Mouse (Mus musculus) E14TG2a.4 (cell line): ENCODE data around the gene Gsto1.
"Not testable (repeated sequence)": the region's sequence is repeated elsewhere in the genome, so short reads cannot be mapped to it uniquely, and the experiment has no call there.

Source experiments
- H3K27me3 ChIP-seq: 2 replicates; pipeline ENCODE4 v1.6.1; 2014; ENCODE audit warnings: low read length, control low read depth; ENCODE audit not compliant: insufficient read depth
- H3K36me3 ChIP-seq: 2 replicates; pipeline ENCODE4 v1.6.1; 2014; ENCODE audit warnings: low read length, control low read depth; ENCODE audit not compliant: insufficient read depth
- H3K4me1 ChIP-seq: replicated peaks from 2 replicates; pipeline ENCODE4 v1.6.1; 2014; ENCODE audit warnings: low read depth, low read length, control low read depth
- H3K4me3 ChIP-seq: replicated peaks from 2 replicates; pipeline ENCODE4 v1.5.1; 2014; ENCODE audit warnings: mild to moderate bottlenecking, low read length
- H3K9me3 ChIP-seq: 2 replicates; pipeline ENCODE4 v1.6.1; 2014; ENCODE audit warnings: low read length, control low read depth
- CTCF ChIP-seq: conservative IDR thresholded peaks from 2 replicates; pipeline ENCODE4 v1.5.1; 2014; ENCODE audit warnings: low read length
- NANOG ChIP-seq: IDR thresholded peaks from 2 replicates; pipeline ENCODE4 v1.6.1; 2014; ENCODE audit warnings: borderline replicate concordance, low read length, mixed read lengths
- POU5F1 ChIP-seq: IDR thresholded peaks from 2 replicates; pipeline ENCODE4 v1.6.1; 2014; ENCODE audit warnings: low read length, borderline replicate concordance

Gene Gsto1

GRCm38 (mm10) chr19:47829913-47830450 is 24.8 kb upstream of the Gsto1 start:
- Histone ChIP-seq H3K36me3 (no peaks in the 10 kb centered on the region), H3K4me1 (peaks cover 10% of the 10 kb centered on the region), H3K4me3 (no peak overlapping the region), H3K27me3 (no peaks in the 10 kb centered on the region), H3K9me3 (no peaks in the 10 kb centered on the region)
- TF ChIP-seq POU5F1: no peak
- no peak for TF ChIP-seq CTCF
- TF ChIP-seq NANOG: no peak

GRCm38 (mm10) chr19:47831111-47831510 is 23.7 kb upstream of the Gsto1 start:
- TF ChIP-seq NANOG: no peak
- peak; percentile 49 for TF ChIP-seq CTCF
- H3K4me1 ChIP-seq: peaks cover 20% of the 10 kb centered on the region
- H3K27me3 ChIP-seq: no peaks in the 10 kb centered on the region
- no peaks in the 10 kb centered on the region for H3K36me3 ChIP-seq
- no peaks in the 10 kb centered on the region for H3K9me3 ChIP-seq
- H3K4me3 ChIP-seq: no peak overlapping the region

DNA sequence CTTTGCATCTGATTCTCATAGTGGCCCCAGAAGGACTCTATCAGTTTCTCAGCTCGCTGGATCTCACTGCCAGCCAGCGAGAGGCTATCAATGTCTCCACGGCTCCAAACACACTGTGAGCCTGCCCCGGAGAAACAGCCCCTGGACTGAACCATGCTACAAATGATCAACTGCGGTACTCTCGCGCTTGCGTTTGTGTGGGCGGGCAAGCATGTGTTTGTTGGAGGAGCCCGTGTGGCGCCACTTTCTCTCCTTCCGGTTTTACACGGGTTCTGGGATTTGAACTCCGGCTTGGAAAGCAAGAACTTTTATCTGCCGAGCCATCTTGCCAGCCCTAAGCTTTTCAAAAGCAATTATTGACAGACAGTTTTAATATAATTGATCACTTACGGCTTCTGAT is 22.5 kb upstream of the Gsto1 start:
- H3K4me1 ChIP-seq: peaks cover 20% of the 10 kb centered on the region
- no peak for TF ChIP-seq POU5F1
- no peaks in the 10 kb centered on the region for H3K9me3 ChIP-seq
- H3K27me3 ChIP-seq: peaks cover 4% of the 10 kb centered on the region
- no peak overlapping the region for H3K4me3 ChIP-seq
- H3K36me3 ChIP-seq: no peaks in the 10 kb centered on the region

GRCm38 (mm10) chr19:47834614-47835013 is 20.2 kb upstream of the Gsto1 start:
- no peak overlapping the region for H3K4me3 ChIP-seq
- no peaks in the 10 kb centered on the region for H3K9me3 ChIP-seq
- TF ChIP-seq NANOG (no peak), POU5F1 (no peak)
- H3K27me3 ChIP-seq: peaks cover 19% of the 10 kb centered on the region
- H3K4me1 ChIP-seq: peaks cover 19% of the 10 kb centered on the region
- H3K36me3 ChIP-seq: no peaks in the 10 kb centered on the region

DNA sequence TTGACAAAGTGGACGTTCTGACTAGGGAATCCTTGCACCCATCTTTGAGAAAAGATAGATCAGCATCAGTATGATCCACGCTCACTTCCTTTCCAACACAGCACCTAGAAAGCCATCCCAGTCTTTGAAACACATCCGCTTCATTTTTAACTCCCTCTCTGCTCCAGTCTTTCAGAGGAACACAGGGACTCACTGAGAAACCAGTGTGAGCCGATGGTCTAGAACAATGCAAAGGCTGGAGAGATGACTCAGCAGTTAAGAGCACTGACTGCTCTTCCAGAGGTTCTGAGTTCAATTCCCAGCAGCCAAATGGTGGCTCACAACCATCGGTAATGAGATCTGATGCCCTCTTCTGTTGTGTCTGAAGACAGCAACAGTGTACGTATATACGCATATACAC is 19.0 kb upstream of the Gsto1 start:
- Histone ChIP-seq H3K27me3 (peaks cover 19% of the 10 kb centered on the region), H3K4me1 (peaks cover 19% of the 10 kb centered on the region), H3K4me3 (0 out of 2 replicates have a peak overlapping the region, but pooled peaks have one; percentile 13), H3K9me3 (peaks cover 5% of the 10 kb centered on the region), H3K36me3 (no peaks in the 10 kb centered on the region)
- no peak for TF ChIP-seq CTCF

- H3K36me3 ChIP-seq: no peaks in the 10 kb centered on the region
- TF ChIP-seq NANOG (no peak), POU5F1 (no peak), CTCF (0 out of 2 replicates have a peak, but pooled peaks have one; percentile 11)
These were observed 17.9 kb upstream of the Gsto1 start for GRCm38 (mm10) chr19:47836701-47837526.

GRCm38 (mm10) chr19:47837527-47837901 is 17.3 kb upstream of the Gsto1 start:
- Histone ChIP-seq H3K27me3 (peaks cover 19% of the 10 kb centered on the region), H3K9me3 (peaks cover 18% of the 10 kb centered on the region)
- TF ChIP-seq CTCF (no peak), NANOG (no peak), POU5F1 (no peak)

More at GRCm38 (mm10) chr19:47836701-47837526, 17.9 kb upstream of the Gsto1 start:
- H3K4me1 ChIP-seq: peaks cover 19% of the 10 kb centered on the region
- peaks cover 12% of the 10 kb centered on the region for H3K9me3 ChIP-seq
- H3K27me3 ChIP-seq: peaks cover 19% of the 10 kb centered on the region
- peak overlapping the region; percentile 77 for H3K4me3 ChIP-seq

DNA sequence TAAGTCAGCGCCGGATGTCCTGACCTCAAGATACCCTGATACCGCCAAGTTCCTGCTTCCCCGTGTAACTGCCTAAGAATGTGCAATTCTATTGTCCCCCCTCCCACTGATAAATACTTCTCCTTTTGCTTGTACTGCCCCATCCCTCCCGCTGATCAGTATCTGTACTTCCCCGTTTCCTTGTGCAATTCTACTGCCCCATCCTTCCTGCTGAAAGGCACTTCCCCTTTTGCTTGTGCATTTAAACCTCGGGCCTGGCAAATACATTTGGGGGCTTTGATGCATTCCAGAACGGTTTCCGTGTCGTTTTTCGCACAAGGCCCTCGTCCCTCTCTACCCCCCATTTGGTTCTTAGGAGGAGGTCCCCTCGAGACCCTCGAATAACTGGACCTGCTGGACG is 13.5 kb upstream of the Gsto1 start:
- not testable (repeated sequence) for H3K4me3 ChIP-seq, H3K4me1 ChIP-seq, H3K36me3 ChIP-seq
- Histone ChIP-seq H3K27me3 (peaks cover 19% of the 10 kb centered on the region), H3K9me3 (peaks cover 26% of the 10 kb centered on the region)

More at GRCm38 (mm10) chr19:47837527-47837901, 17.3 kb upstream of the Gsto1 start:
- Histone ChIP-seq H3K36me3 (no peaks in the 10 kb centered on the region), H3K4me1 (peaks cover 19% of the 10 kb centered on the region), H3K4me3 (peak overlapping the region; percentile 77)

DNA sequence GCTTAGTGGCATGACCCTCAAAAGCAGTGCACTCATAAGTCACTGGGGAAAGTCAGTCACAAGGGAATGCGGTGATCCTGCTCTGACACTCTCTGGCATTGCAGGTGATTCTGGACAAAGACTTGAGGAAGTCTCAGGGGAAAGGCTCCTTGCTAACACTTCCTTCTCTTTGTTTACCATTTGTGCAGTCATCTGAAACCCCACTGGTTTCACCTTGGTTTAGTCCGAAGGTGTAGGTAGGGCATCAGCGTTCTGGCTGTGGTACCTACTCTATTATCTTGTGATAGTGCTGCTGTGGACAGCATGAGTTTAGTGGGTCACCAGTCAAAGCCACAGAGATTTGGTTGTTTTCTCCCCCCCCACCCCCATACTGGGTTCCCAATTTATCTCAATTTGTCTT is 5.0 kb upstream of the Gsto1 start:
- Histone ChIP-seq H3K36me3 (no peaks in the 10 kb centered on the region), H3K27me3 (peaks cover 13% of the 10 kb centered on the region)

DNA sequence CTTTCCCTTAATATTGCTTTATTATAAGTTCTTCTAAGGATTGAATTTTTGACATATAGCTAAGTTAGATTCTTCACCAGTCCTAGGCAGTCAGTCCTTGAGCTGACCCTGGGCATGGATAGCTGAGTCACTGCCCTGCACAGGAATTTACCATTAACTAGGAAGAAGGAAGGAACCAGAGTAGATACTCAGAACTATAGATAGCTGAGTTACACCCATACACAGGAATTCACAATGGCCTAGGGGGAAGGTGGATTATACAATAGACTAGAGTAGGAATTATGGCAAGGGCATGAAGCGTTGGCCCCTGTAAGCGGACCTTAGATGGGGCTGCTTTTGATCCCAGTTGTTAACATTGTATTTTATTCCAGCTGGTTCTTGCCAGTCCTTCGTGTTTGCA is 2.6 kb upstream of the Gsto1 start:
- Histone ChIP-seq H3K9me3 (peaks cover 19% of the 10 kb centered on the region), H3K27me3 (peaks cover 31% of the 10 kb centered on the region), H3K4me1 (peaks cover 14% of the 10 kb centered on the region)
- H3K36me3 ChIP-seq, H3K4me3 ChIP-seq: not testable (repeated sequence)

More for the DNA sequence above, 5.0 kb upstream of the Gsto1 start:
- Histone ChIP-seq H3K4me3 (no peak overlapping the region), H3K4me1 (peaks cover 5% of the 10 kb centered on the region), H3K9me3 (peaks cover 19% of the 10 kb centered on the region)
- TF ChIP-seq CTCF (no peak), NANOG (no peak), POU5F1 (no peak)
